Mouse (Mus musculus) neural tube, embryonic 10.5 days (tissue): ENCODE results near the gene Rfc3.
"Not testable (repeated sequence)": the region's sequence is repeated elsewhere in the genome, so short reads cannot be mapped to it uniquely, and the experiment has no call there.

Source experiments
- DNase-seq: peaks from one replicate; pipeline ENCODE4 v3.0.0-alpha.2; 2017; ENCODE audit warnings: low spot score; ENCODE audit errors: extremely low spot score

Gene Rfc3

GRCm38 (mm10) chr5:151650700-151651410 lies at the start of gene Rfc3:
TSS of gene Rfc3 (minus strand) at chr5:151651242.
- DNase-seq: peak; percentile 100

- not testable (repeated sequence) for DNase-seq
These were observed 42.6 kb upstream of the Rfc3 start for GRCm38 (mm10) chr5:151693636-151694035.

- peak; percentile 77 for DNase-seq
These were observed 35.8 kb upstream of the Rfc3 start for GRCm38 (mm10) chr5:151686606-151687525.

GRCm38 (mm10) chr5:151662207-151662606 lies 11.2 kb upstream of the Rfc3 start:
- DNase-seq: no peak

GRCm38 (mm10) chr5:151651411-151651784 lies 356 bp upstream of the Rfc3 start:
- DNase-seq: no peak

GRCm38 (mm10) chr5:151644845-151645244 lies 6.2 kb downstream of the Rfc3 start:
- no peak for DNase-seq

- no peak for DNase-seq
These were observed 8.2 kb downstream of the Rfc3 start for GRCm38 (mm10) chr5:151642867-151643266.

GRCm38 (mm10) chr5:151642102-151642501 lies 8.9 kb downstream of the Rfc3 start:
- DNase-seq: no peak

GRCm38 (mm10) chr5:151605921-151606320 lies 45.1 kb downstream of the Rfc3 start, which contains the start of gene Vmn2r18:
TSS of gene Vmn2r18 (minus strand) at chr5:151606021.
- no peak for DNase-seq

GRCm38 (mm10) chr5:151601696-151602095 lies 49.3 kb downstream of the Rfc3 start:
- DNase-seq: no peak
